Mouse (Mus musculus) gastrocnemius, postnatal 36 days (tissue): ENCODE data around the gene Slc7a1. TPM values are rescaled to one million over a fixed set of nuclear protein-coding genes. Genes with fewer than 3 reads are reported as not detected.

Source experiments
- DNase-seq, 2 experiments: peaks; one replicate each; pipeline ENCODE4 v3.0.0; 2022
- intact Hi-C: fragments of 180-260 bp; cut with DNase I; formaldehyde crosslinking; loops from one replicate; pipeline ENCODE4 v1.15.1; 2025
- total RNA-seq, 2 experiments: library from RNA; stranded (reverse); gene quantifications; 2 replicates each; pipeline ENCODE4 v1.2.3; 2021

The Slc7a1 gene
- total RNA-seq, 2 experiments from 2014 or later = 1.9 to 2.8 TPM

DNA sequence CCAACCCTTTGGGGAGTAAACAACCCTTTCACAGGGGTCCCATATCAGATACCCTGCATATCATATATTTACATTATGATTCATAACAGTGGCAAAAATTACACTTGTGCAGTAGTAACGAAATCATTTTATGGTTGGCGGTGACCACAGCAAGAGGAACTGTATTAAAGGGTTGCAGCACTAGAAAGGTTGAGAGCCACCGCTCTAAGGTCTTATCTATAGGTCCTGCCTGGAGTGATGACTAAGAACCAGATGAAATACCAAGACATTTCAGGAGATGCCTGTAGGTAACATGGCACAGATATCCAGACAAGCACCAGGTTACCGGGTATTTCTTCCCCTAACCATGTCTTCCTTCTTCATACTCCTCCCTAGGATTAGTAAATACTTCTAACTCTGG lies 2.3 kb downstream of the Slc7a1 start:
- no peak for DNase-seq
- intact Hi-C loops = no loop called here

DNA sequence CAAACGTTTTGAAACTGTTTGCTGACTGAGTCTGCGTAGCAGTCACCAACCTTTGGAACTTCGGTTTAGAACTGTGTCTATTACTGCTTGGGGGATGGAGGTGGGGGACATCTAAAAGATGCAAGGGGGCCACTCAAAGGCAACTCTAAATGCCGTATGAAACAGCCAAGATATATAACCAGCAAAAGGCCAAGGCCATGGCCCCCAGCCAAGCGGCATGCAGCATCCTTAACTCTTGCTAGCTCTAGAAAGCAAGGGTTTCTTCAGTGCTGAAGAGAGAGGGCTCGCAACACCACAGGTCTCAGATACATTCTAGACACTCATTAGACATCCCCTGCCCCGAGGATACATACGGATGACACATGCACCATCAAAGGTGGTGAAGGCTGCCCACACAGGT lies 6.4 kb downstream of the Slc7a1 start:
- intact Hi-C loops = no loop called here
- no peak for DNase-seq

DNA sequence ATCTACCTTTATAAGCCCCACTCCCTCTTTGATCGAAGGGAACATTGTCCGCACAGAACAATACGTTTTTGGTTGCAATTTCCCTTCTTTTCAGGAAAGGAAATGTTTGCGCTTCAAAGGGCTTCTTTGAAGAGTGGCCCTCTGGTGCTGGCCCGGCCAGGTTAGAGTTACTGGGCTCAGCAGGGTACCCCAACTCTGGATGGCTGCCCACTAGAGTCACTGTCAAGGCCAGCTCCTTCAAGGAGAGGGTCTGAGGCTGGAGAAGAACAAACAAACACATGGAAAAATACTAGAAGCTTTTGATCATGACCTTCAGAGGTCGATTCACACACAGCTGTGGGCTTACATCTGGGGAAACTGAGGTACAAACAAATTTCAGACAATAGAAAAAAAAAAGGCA lies 6.9 kb downstream of the Slc7a1 start:
- intact Hi-C loops = no loop called here
- DNase-seq = no peak

DNA sequence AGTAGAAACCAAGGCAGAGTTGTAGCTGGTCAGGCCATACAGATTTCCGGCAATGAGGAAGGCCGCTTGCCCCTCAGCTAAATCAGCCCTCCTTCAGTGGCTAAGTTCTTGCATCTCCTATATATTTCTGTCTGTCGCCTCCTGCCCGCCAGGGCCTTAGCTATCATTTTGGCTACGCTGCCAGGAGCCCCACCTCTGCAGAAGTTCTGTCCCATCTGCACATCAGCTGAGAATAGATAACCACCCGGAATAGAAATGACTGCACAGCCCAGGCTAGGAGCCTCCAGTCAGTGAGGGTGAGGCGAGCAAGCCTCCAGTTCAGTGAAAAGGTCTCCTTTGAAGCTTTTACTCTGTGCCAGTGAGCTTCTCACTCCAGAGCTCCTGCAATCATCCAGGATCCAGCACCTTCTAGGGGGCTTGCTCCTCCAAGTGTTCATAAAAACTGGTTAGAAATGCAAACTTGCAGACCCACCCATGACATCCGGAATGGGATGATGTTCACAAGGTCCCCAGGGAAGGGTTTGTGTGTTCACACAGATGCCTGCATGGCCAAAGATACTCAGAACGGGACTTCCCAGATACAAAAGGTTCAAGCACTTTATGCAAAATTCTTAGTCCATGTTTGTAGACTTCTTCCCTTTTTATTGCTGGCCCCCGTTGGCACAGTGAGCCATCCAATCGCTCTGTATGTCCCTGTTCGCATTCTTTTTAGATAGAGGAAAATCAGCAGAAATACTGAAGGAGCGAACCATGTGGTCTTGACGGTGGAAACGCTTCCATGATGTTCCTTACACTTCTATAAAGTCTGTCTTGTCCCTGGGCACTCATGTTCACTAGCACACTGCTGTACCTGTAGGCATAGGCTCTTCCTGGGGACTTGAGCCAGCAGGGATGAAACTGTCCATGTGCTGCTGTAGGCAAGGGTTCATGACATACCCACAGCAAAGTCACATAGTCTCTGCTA lies 10.4 kb downstream of the Slc7a1 start:
- DNase-seq = no peak
- intact Hi-C loops = no loop called here

DNA sequence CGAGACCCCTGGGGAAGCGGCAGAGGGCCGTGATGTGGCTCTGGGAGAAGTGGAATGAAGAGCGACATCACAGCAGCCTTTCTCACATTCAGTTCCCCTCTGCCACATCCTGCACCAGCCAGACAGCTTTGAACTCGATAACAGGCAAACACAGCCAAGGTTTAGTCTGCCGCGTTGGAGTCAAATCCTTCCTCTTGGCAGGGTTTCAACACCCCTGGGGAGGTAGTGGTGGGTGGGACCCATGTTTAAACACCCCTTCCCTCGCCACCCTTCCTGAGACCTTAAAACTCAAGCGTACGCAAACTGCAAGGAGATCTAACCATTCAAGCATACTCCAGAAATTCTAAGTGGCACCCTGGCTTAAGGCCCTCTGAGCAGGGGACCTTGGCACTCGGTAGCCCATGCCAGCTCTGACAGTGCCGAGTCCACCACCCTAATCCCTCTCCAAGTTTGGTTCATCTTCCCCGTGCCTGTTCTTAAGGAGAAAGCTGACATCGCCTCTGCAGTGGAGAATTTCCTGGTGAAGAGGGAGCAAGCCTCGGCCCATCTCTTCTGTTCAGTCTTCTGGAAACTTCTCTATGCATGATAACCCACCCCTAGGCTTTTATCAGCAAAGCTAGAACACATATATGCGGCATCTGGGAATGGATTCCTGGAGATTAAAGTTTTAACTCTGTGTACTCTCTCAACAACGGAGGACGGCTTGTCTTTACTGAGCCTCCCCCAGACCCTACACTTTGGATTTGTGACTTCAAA lies 11.3 kb downstream of the Slc7a1 start:
- intact Hi-C loops = no loop called here
- no peak for DNase-seq

DNA sequence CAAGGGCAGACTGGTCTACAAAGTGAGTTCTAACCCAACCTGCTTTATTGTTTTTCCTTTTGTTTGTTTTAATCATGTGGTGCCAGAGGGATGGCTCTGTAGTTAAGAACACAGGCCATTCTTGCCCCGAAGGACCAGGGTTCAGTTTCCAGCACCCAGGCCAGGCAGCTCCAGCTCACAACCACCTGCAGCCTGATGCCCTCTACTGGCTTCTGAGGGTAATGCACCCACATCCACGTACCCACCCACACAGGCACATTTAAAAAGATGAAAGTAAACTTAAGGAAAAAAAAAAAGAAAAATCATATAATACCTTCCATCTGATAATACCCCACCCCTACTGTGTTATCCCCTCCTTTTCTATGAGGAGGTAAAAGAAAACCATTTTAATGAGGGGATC lies 11.9 kb downstream of the Slc7a1 start:
- no peak for DNase-seq
- intact Hi-C loops = no loop called here

DNA sequence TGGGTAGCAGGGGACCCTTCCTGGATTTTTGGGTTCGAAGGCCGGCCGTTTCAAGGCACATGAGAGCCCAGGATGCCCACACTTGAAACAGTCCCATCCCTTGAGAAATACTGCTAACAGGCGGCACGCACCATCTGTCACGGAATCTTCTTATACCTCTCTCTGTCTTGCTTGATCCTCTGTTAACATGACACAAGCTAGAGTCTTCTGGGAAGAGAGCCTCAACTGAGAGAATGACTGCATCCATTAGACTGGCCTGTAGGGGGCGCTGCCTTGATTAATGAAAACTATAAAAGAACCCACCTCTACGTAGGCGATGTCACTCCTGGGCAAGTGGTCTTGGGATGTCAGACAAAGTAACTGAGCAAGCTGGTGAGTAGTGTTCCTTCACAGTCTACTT lies 13.2 kb downstream of the Slc7a1 start:
- intact Hi-C loops = no loop called here
- no peak for DNase-seq

DNA sequence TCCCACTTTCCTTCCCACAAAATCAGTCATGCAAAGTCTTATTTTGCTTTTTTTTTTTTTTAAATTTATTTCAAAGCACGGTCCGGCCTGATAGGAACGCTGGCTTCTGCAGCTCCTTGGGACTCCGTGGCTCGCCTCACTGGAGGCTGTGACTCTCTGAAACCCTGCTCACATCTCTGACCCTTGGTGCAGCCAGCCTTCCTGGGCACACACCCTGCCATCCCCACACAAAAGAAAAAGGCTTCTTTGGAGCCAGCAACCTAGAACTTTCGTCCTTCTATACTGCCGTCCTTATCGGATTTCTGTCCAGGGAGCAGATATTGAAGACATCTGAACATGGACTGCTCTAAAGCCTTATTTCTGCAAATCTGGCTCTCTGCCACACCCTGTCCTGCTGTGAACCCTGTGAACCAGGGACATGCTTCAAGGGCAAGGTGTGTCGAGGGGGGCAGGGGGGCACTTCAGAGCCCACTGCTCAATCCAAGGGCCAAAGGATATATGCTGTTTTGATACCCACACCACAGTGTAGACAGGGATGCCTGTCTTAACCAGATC lies 15.1 kb downstream of the Slc7a1 start:
- intact Hi-C loops = no loop called here
- DNase-seq = no peak

DNA sequence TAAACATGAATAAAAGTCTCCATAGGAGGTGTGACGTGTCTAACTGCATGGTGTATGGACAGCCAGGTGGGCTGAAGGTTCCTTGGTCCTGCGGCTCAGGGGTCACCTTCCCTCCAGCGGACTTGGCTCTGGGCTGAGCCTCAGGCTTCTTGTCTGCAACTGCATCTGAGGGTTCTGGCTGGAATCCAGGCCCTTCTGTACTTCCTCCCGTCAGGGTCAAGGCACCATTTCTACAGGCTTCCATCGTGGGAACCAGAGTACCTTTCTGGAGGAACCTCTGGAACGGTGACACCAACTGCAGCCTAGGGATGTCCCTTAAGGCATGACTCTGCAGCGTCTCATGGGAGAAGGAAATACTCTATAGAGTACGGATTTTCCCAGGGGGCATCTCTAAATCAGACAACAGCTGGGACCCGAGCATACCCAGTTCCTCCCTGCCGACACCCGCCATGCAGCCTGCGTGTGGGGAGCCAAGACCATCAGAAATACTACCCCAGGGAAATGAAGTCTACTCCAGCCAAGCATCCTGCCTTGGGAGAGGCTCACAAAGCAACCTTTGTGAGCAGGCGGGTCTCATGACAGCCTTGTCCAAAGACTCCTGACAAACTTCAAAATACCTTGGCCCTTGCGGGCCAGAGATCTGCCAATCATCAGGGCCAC lies 15.7 kb downstream of the Slc7a1 start:
- intact Hi-C loops = no loop called here

DNA sequence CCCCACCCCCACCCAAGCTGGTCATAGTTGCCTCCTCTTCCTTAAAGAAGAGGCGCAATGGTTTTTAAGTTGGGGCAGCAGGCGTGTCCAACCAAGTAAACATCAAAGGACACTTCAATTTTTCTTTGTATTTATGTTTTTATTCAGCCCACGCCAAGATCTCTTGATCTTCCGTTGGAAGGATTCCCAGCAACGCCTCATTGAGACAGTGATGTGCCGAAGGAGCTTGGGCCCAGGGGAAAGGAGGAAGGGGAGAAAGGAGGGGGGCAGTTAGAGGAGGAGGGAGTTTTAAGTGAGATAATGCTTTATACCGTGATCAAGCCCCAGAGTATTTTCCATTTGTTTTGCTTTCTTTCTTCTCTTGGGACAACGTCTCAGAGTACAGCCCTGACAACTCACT lies 18.6 kb downstream of the Slc7a1 start:
- intact Hi-C loops = no loop called here
- no peak for DNase-seq

More for the DNA sequence above, 15.7 kb downstream of the Slc7a1 start:
- no peak for DNase-seq

DNA sequence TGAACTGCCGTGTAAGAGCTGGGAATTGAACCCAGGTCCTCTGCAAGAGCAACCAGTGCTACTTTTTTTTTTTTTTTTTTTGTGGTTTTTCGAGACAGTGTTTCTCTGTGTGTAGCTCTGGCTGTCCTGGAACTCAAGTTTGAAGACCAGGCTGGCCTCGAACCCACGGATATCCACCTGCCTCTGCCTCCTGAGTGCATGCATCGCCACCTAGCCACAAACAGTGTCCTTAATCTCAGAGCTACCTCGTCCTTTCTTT lies 19.5 kb downstream of the Slc7a1 start:
- intact Hi-C loops = no loop called here
- DNase-seq = no peak

DNA sequence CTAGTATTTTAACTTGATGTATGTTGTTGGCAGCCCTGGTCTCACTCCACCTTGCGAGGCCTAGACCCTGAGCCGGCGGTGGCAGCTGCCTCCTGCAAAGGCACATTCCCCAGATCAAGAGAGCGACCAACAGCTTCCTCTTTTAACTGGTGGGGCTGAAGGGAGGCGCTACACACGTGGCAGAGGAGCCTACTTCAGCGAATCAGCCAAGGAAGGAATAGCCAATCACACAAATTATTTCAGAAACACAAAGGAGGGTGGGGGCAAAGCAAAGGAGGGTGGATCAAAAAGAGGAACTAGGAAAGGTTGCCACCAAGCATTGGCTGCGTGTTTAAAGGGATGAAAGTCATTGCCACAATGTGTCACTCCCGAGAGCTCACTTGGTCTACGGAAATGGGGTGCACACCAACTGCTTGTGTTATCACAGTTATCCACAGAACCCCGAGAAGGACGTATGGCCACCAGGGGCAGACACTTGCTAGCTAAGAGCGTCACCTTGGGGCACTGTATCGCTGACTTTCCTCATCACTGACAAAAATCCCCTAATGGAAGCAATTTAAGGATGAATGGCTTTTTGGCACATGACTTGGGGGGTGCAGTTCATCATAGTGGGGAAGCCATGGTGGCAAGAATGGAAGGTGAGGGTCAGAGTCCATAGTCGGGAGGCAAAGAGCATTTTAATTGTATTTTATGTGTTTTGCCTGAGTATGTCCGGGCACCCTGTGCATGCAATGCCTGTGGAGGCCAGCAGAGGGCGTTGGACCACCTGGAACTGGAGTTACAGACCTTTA lies 20.1 kb downstream of the Slc7a1 start:
- intact Hi-C loops = no loop called here
- no peak for DNase-seq

DNA sequence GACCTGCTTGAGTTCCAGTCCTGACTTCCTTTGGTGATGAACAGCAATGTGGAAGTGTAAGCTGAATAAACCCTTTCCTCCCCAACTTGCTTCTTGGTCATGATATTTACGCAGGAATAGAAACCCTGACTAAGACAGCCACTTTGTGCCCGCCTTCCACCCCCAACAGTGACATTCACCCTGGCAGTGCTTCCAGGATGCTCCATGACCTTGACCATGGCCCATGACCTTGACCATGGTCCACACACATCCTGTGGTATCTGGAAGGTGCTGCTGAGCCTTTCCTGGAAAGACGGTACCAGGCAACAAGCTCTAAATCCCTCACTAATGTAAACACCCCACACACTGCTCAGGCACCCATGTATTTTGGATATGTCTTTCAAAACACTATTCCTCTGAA lies 21.0 kb downstream of the Slc7a1 start:
- no peak for DNase-seq
- intact Hi-C loops = no loop called here

DNA sequence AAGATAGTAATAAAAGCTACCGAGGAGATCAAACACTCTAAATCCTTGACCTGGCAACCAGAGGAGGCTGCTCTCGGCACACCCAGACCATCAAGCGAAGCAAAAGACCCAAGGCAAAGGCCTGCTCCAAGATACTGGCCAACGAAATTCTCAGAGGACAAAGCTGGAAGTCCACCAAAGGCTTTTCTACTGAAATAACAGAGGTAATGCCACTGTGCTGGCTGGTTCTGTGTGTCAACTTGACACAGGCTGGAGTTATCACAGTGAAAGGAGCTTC lies 21.5 kb downstream of the Slc7a1 start:
- intact Hi-C loops = no loop called here
- DNase-seq = no peak

DNA sequence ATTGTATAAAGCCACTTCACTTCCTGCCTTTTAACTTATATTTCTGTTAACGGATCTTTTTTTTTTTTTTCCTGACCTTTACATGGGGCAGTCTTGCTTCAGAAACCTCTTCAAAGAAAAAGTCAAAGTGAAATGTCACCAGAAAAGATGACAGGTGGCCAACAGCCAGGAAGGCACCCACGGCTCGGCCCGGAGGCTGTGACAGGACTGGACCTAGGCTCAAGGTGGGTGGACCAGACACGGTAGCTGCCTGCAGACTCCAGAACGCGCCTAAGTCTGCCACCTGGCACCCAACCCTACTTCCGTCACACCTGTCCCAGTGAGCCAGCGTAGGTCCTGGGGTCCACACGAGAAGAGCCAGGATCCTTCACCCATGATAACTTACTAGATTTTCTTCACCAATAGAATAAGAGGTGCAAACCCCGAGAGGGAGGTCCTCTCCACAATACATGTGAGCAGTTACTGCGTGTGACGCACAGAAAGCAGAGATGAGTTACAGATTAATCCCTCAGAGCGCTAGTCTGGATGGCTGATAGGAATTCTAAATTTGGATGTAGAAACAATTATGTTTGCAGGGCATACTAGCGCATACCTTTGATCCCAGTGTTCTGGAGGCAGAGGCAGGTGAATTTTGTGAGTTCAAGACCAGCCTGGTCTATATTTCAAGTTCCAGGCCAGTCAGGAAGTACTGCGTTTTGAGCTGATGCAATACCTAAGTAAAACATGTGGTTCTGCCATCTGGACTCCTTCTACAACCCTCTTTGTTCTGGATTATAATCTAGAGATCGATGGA lies 22.1 kb downstream of the Slc7a1 start:
- intact Hi-C loops = no loop called here
- DNase-seq = no peak

DNA sequence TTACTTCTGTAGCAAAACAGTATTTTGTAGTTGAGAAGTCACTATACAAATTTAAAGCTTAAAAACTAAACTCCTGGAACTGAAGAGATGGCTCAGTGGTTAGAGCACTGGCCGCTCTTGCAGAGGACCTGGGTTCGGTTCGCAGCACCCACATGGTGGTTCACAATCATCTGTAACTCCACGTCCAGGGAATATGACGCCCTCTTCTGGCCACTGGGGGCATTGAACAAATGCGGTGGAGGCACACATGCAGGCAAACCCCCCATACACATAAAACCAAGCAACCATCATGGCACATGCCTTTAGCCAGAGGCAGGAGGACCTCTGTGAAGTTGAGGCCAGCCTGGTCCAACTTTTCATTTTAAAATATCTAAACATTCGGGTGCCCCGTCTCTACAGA lies 23.3 kb downstream of the Slc7a1 start:
- intact Hi-C loops = no loop called here
- DNase-seq = no peak

DNA sequence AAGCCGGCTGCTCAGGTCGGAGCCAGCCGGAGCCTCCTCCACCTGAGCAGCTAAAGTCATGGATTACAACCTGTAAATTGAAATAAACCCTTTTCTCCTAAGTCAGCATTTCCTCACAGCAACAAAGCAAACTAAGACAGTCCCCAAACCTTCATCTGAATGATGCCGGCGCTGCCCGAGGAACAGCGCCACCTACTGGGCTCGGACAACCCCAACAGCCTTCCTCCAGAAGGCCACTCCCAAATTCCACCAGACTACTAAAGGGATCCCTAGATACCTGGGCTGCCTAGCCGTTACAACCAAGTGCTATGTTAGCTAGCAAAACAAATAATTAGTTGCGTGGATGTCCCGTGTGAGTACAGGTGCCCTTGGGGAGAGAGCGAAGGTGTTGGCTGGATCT lies 24.2 kb downstream of the Slc7a1 start:
- no peak for DNase-seq
- intact Hi-C loops = no loop called here

DNA sequence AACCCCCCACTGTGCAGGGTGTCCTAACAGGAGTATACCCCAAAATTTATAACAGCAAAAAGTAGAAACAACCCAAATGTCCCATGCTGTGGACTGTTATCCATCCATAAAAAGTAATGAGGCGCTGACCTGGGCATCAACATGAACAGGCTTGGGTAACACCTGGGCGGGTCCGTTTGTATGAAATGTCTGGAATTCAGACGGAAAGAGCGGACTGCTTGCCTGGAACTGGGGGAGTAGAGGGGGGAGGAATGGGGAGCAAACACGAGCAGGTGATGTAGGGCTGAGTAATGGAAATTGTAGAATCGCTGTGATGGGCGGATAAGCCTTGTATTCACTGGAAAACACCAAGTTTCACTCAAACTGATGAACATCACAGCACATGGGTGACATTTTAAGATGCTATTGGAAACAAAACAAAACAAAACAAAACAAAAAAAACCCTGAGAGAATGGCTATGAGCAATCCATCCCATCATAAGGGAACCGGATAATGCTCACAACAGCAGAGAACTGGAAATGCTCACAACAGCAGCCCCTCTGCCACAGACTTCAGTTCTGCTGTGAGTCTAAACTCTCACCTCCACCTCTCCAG lies 26.5 kb downstream of the Slc7a1 start:
- no peak for DNase-seq
- intact Hi-C loops = no loop called here
